In the genomic region with DNA sequence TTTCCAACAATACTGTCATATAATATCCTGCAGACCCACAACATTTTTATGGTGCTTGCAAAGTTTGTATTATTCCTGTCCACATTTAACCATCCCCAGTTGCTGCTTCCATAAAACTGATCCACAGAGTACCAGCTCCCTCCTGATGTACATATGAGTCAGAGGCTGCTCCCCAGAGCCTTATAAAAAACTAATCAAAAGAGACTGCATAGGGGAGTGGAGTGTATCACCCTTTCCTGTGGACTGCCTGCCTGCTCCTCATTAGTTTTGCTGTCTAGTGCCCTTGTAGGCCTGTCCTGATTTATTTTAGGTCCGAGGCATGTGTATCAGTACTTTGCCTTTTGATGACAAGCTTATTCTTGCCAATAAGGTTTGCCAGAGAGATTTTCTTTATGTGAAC, we compare ENCODE assay signal across 25 mouse cellular contexts.
"Had no signal": no experiment of that assay in that cellular context is flagged by ENCODE, and none has a peak within 500 bp of the region (broad histone marks: within the 10 kb centered on the region; RNA-seq: fewer than 3 reads in every experiment).

No protein-coding gene starts in this region.

- H3K4me3 ChIP-seq: heart, adult 2 months; heart, embryonic 13.5 days; heart, embryonic 15.5 days; hindbrain, embryonic 13.5 days; hindbrain, embryonic 15.5 days; kidney, embryonic 15.5 days; limb, embryonic 15.5 days had no signal

- H3K27ac ChIP-seq: heart, adult 2 months; heart, embryonic 13.5 days; heart, embryonic 15.5 days; hindbrain, embryonic 13.5 days; hindbrain, embryonic 15.5 days; hindbrain, postnatal 0 days; kidney, embryonic 15.5 days; kidney, postnatal 0 days; limb, embryonic 15.5 days had no signal

- H3K4me1 ChIP-seq: heart, embryonic 13.5 days; heart, embryonic 15.5 days; hindbrain, embryonic 13.5 days; hindbrain, embryonic 15.5 days; kidney, embryonic 15.5 days; limb, embryonic 15.5 days had no signal

- H3K4me2 ChIP-seq: heart, embryonic 11.5 days; heart, embryonic 13.5 days; heart, embryonic 15.5 days; hindbrain, embryonic 13.5 days; hindbrain, embryonic 15.5 days; kidney, embryonic 15.5 days; limb, embryonic 15.5 days had no signal

- H3K27me3 ChIP-seq: heart, embryonic 13.5 days; heart, embryonic 15.5 days; hindbrain, embryonic 13.5 days; hindbrain, embryonic 15.5 days; kidney, embryonic 15.5 days; limb, embryonic 15.5 days had no signal

- ATAC-seq: forebrain, embryonic 16.5 days; hindbrain, postnatal 0 days; intestine, embryonic 16.5 days had no signal

- H3K36me3 ChIP-seq: heart, embryonic 13.5 days; heart, embryonic 15.5 days; hindbrain, embryonic 13.5 days; hindbrain, embryonic 15.5 days; kidney, embryonic 15.5 days; limb, embryonic 15.5 days had no signal

- H3K9ac ChIP-seq: heart, embryonic 13.5 days; heart, embryonic 15.5 days; hindbrain, embryonic 13.5 days; hindbrain, embryonic 15.5 days; kidney, embryonic 15.5 days; limb, embryonic 15.5 days had no signal

- H3K9me3 ChIP-seq: heart, embryonic 13.5 days; heart, embryonic 15.5 days; hindbrain, embryonic 13.5 days; hindbrain, embryonic 15.5 days; kidney, embryonic 15.5 days; limb, embryonic 15.5 days had no signal

- DNase-seq: gastrocnemius, postnatal 14 days; gastrocnemius, postnatal 36 days; heart, adult 11 months; heart, adult 2 months; heart, postnatal 14 days; heart, postnatal 36 days; kidney, adult 11 months; kidney, adult 2 months; kidney, adult 9 months; kidney, postnatal 14 days; kidney, postnatal 36 days; layer of hippocampus, adult 9-11 months; layer of hippocampus, postnatal 36 days; left cerebral cortex, postnatal 4 days had no signal
